8 mouse cellular contexts compared by ENCODE assay signal in genomic region chr19:5662310-5662709, GRCm38 (mm10). TPM values are rescaled to one million over a fixed set of nuclear protein-coding genes. Genes with fewer than 3 reads are reported as not detected.
DNase-seq lines count a peak whose midpoint lies in the region; ATAC-seq and TF ChIP-seq lines count a peak whose summit lies in the region.

No protein-coding gene starts in this region.

- intact Hi-C loops in gastrocnemius, adult 2 months (cut with DNase I), result no loop called here
- intact Hi-C loops in gastrocnemius, postnatal 14 days (cut with DNase I; ENCODE audit: low total_unique reads), result no loop called here

- TF ChIP-seq CTCF in gastrocnemius, adult 2 months (IDR thresholded peaks at IDR 0.05), result no peak

- H3K9me3 ChIP-seq in intestine, embryonic 14.5 days (ENCODE audit: control insufficient read depth, low read length), result no peaks in the 10 kb centered on the region

- H3K4me3 ChIP-seq in gastrocnemius, adult 2 months, result peak overlapping the region; percentile 83
- H3K4me3 ChIP-seq in brown adipose tissue, adult 24 weeks (ENCODE audit: insufficient read depth, low read depth, low read length), result peak overlapping the region; percentile 64
- peak overlapping the region; percentile 56 for H3K4me3 ChIP-seq in intestine, embryonic 14.5 days (ENCODE audit: low read depth, low read length)
- peak overlapping the region; percentile 46 for H3K4me3 ChIP-seq in myocyte

- peaks cover 52% of the 10 kb centered on the region for H3K36me3 ChIP-seq in intestine, embryonic 14.5 days (ENCODE audit: control insufficient read depth, insufficient read depth, low read length)
- H3K36me3 ChIP-seq in myocyte (ENCODE audit: control insufficient read depth, insufficient read depth), result no peaks in the 10 kb centered on the region

- no peak for TF ChIP-seq POLR2A in myocyte (IDR thresholded peaks at IDR 0.05; ENCODE audit: insufficient read length, low read depth)

- no peaks in the 10 kb centered on the region for H3K27me3 ChIP-seq in intestine, embryonic 14.5 days (replicated peaks; ENCODE audit: control insufficient read depth, insufficient read depth, low read length)
- no peaks in the 10 kb centered on the region for H3K27me3 ChIP-seq in myocyte (ENCODE audit: control insufficient read depth, insufficient read depth, insufficient read length)

- H3K4me1 ChIP-seq in brown adipose tissue, adult 24 weeks (ENCODE audit: control insufficient read depth, insufficient read depth, insufficient read length, low read length), result peaks cover 15% of the 10 kb centered on the region
- H3K4me1 ChIP-seq in intestine, embryonic 14.5 days (replicated peaks; ENCODE audit: control insufficient read depth, insufficient read depth, low read length), result peaks cover 15% of the 10 kb centered on the region

- no peak overlapping the region for H3ac ChIP-seq in myocyte (ENCODE audit: control insufficient read depth, insufficient read length)

- WGBS in intestine, embryonic 14.5 days, result 71% methylated on average over 8 of the region's 8 CpGs

- peak overlapping the region; percentile 60 for H3K4me2 ChIP-seq in intestine, embryonic 14.5 days (ENCODE audit: low read length)
- peak overlapping the region; percentile 78 for H3K4me2 ChIP-seq in myocyte (ENCODE audit: low read depth)

- H3K9ac ChIP-seq in intestine, embryonic 14.5 days (ENCODE audit: low read length), result peak overlapping the region; percentile 46

- H3K27ac ChIP-seq in gastrocnemius, adult 2 months, result peak overlapping the region; percentile 81
- H3K27ac ChIP-seq in brown adipose tissue, adult 24 weeks (replicated peaks; ENCODE audit: low read depth, low read length), result peak overlapping the region; percentile 72
- peak overlapping the region; percentile 76; the same call in 1 of the 2 replicates for H3K27ac ChIP-seq in intestine, embryonic 14.5 days (ENCODE audit: low read depth)

- no peak for ATAC-seq in intestine, embryonic 14.5 days (replicated peaks; ENCODE audit: low FRiP score, low TSS enrichment, low read depth)

- no peaks in the 10 kb centered on the region for H3K79me2 ChIP-seq in myocyte (ENCODE audit: control insufficient read depth, insufficient read depth)

- no peak for DNase-seq in gastrocnemius, adult 2 months
- no peak for DNase-seq in gastrocnemius, postnatal 14 days
- no peak for DNase-seq in intestine, embryonic 14.5 days (ENCODE audit: low spot score)
- DNase-seq in right cerebral cortex, adult 18-20 months, result no peak
- DNase-seq in ovary, adult 18-20 months (ENCODE audit: low spot score), result no peak
- DNase-seq in adrenal gland, postnatal 25 days, result no peak

TF ChIP-seq in myocyte, 11 proteins besides CTCF, POLR2A, EP300 and RAD21:
- no peak for TF ChIP-seq MAX (IDR thresholded peaks at IDR 0.05; ENCODE audit: low read depth)
- TF ChIP-seq MYOD1 (IDR thresholded peaks at IDR 0.05; ENCODE audit: control insufficient read depth in 1 of 3, insufficient read length in 2 of 3, low read depth in 2 of 3), result no peak
- no peak for TF ChIP-seq SRF (IDR thresholded peaks at IDR 0.05; ENCODE audit: control insufficient read depth, insufficient read length, low read depth)
- no peak for TF ChIP-seq TCF3 (IDR thresholded peaks at IDR 0.05; ENCODE audit: insufficient read length, low read depth)
- TF ChIP-seq POLR2AphosphoS2 (IDR thresholded peaks at IDR 0.05; ENCODE audit: insufficient read length, low read depth), result no peak
- TF ChIP-seq CEBPB (IDR thresholded peaks at IDR 0.05; ENCODE audit: insufficient read depth, poor library complexity, severe bottlenecking), result no peak
- TF ChIP-seq TCF12 (IDR thresholded peaks at IDR 0.05; ENCODE audit: insufficient read depth, poor library complexity, severe bottlenecking), result no peak
- no peak for TF ChIP-seq USF1 (IDR thresholded peaks at IDR 0.05; ENCODE audit: low read depth)
- no peak for TF ChIP-seq MYOG (IDR thresholded peaks at IDR 0.05; ENCODE audit: control insufficient read depth in 1 of 3, insufficient read depth in 1 of 3, insufficient read length in 2 of 3, low read depth in 2 of 3)
- TF ChIP-seq REST (IDR thresholded peaks at IDR 0.05; ENCODE audit: insufficient read depth, insufficient read length), result no peak
- TF ChIP-seq E2F4 (IDR thresholded peaks at IDR 0.05; ENCODE audit: insufficient read depth), result no peak

RNA-seq across cellular contexts. Expression of gene Sipa1, which starts 1.2 kb away (rescaled TPM):
- total RNA-seq in gastrocnemius, adult 2 months (2021), result 10 to 100 TPM in 1 of 2 experiments, 1 to 10 TPM in 1; 10.0 to 11.0 TPM
- 10 to 100 TPM; 19.3 to 22.4 TPM for total RNA-seq in gastrocnemius, postnatal 14 days (2021)
- polyA plus RNA-seq in brown adipose tissue, adult 24 weeks (2012; ENCODE audit: insufficient read depth, insufficient read length, missing spikeins), result 10.0 and 11.6 TPM in 2 replicates
- polyA plus RNA-seq in intestine, embryonic 14.5 days (2014; fragmentation: Nextera tagmentation; extraction: Ambion mirVana), result 18.0 and 21.7 TPM in 2 replicates
- 14.4 TPM for polyA plus RNA-seq in myocyte (2012; fragmentation: generic; extraction: Trizol)
- 61.8 and 76.7 TPM in 2 replicates for total RNA-seq in adrenal gland, postnatal 25 days (2021)

RNA-seq across cellular contexts. Expression of gene Rela, which starts 25.0 kb away (rescaled TPM):
- total RNA-seq in gastrocnemius, adult 2 months (2021), result 10 to 100 TPM; 14.6 to 14.7 TPM
- 10 to 100 TPM; 17.1 to 21.9 TPM for total RNA-seq in gastrocnemius, postnatal 14 days (2021)
- polyA plus RNA-seq in brown adipose tissue, adult 24 weeks (2012; ENCODE audit: insufficient read depth, insufficient read length, missing spikeins), result 22.8 and 24.6 TPM in 2 replicates
- polyA plus RNA-seq in intestine, embryonic 14.5 days (2014; fragmentation: Nextera tagmentation; extraction: Ambion mirVana), result 46.7 and 51.2 TPM in 2 replicates
- 58.0 TPM for polyA plus RNA-seq in myocyte (2012; fragmentation: generic; extraction: Trizol)
- total RNA-seq in adrenal gland, postnatal 25 days (2021), result 96.3 and 101 TPM in 2 replicates

RNA-seq across cellular contexts. Expression of gene Map3k11, which starts 26.2 kb away (rescaled TPM):
- total RNA-seq in gastrocnemius, adult 2 months (2021), result 10 to 100 TPM in 1 of 2 experiments, 1 to 10 TPM in 1; 8.7 to 11.8 TPM
- 10 to 100 TPM; 16.7 TPM for total RNA-seq in gastrocnemius, postnatal 14 days (2021)
- 14.9 and 24.5 TPM in 2 replicates for polyA plus RNA-seq in brown adipose tissue, adult 24 weeks (2012; ENCODE audit: insufficient read depth, insufficient read length, missing spikeins)
- polyA plus RNA-seq in intestine, embryonic 14.5 days (2014; fragmentation: Nextera tagmentation; extraction: Ambion mirVana), result 23.2 and 28.8 TPM in 2 replicates
- polyA plus RNA-seq in myocyte (2012; fragmentation: generic; extraction: Trizol), result 19.0 TPM
- total RNA-seq in adrenal gland, postnatal 25 days (2021), result 43.7 and 49.7 TPM in 2 replicates

RNA-seq across cellular contexts. Expression of gene Pcnx3, which starts 26.4 kb away (rescaled TPM):
- 10 to 100 TPM; 12.6 to 14.0 TPM for total RNA-seq in gastrocnemius, adult 2 months (2021)
- total RNA-seq in gastrocnemius, postnatal 14 days (2021), result 10 to 100 TPM; 15.3 to 17.6 TPM
- polyA plus RNA-seq in brown adipose tissue, adult 24 weeks (2012; ENCODE audit: insufficient read depth, insufficient read length, missing spikeins), result 19.6 and 26.2 TPM in 2 replicates
- polyA plus RNA-seq in intestine, embryonic 14.5 days (2014; fragmentation: Nextera tagmentation; extraction: Ambion mirVana), result 27.6 and 30.8 TPM in 2 replicates
- 34.9 TPM for polyA plus RNA-seq in myocyte (2012; fragmentation: generic; extraction: Trizol)
- 110 and 124 TPM in 2 replicates for total RNA-seq in adrenal gland, postnatal 25 days (2021)

RNA-seq across cellular contexts. Expression of gene Kcnk7, which starts 41.9 kb away (rescaled TPM):
- not detected for total RNA-seq in gastrocnemius, adult 2 months (2021)
- total RNA-seq in gastrocnemius, postnatal 14 days (2021), result not detected
- polyA plus RNA-seq in brown adipose tissue, adult 24 weeks (2012; ENCODE audit: insufficient read depth, insufficient read length, missing spikeins), result not detected in 2 replicates
- polyA plus RNA-seq in intestine, embryonic 14.5 days (2014; fragmentation: Nextera tagmentation; extraction: Ambion mirVana), result 0.30 and 0.45 TPM in 2 replicates
- polyA plus RNA-seq in myocyte (2012; fragmentation: generic; extraction: Trizol), result 0.12 TPM
- not detected in 2 replicates for total RNA-seq in adrenal gland, postnatal 25 days (2021)
